Mouse (Mus musculus): ENCODE results near the gene Sardh. TPM values are rescaled to one million over a fixed set of nuclear protein-coding genes. Genes with fewer than 3 reads are reported as not detected.
A peak's percentile ranks its signal among the peaks of the same experiment; 100 is the strongest.

The Sardh gene
- polyA plus RNA-seq, 1 experiment: 4.7 TPM

DNA sequence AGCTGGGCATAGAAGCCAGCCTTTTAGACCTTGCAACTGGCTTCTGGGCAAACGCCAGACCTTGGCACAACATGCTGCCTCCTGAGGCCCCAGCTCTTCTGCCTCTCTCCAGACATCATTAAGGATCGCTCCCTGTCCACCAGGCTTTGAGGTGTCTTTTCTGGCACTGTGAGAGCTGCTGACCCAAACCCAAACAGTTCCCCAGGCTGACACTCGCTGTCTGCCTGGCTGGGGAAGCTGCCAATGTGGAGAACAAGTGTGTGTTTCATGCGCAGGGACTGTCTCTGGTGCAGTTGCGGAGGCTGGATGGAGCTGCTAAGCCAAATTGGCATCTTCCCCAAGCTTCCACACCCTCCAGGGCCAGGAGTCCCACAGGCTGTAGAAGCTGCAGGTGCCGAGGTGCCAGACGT, 25.1 kb downstream of the Sardh start:
- DNase-seq (ENCODE audit: low read depth): no peak
- TF ChIP-seq POLR2A (IDR thresholded peaks at IDR 0.05; ENCODE audit: borderline replicate concordance, extremely low read depth, insufficient read depth, insufficient read length, poor library complexity, severe bottlenecking) (no peak), CTCF (IDR thresholded peaks at IDR 0.05; ENCODE audit: borderline replicate concordance, extremely low read depth, insufficient read depth, insufficient read length) (no peak)

DNA sequence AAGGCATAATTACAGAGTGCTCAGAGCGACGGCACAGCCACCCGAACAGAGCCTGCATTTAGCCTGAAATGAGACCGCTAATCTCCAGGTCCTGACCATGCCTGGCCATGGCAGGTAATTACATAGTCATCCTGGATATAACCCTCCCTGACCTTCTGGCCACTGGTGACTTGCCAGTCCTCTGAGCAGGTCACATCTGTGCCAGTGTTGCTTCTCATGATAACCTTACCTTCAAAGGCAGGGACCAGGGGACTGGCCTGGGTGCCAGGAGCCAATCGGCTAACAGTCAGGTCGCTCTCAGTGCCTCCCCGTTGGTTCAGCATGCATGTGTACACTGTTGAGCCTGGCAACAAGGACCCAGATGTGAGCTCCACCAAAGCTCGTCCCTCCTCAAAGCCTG, 29.6 kb downstream of the Sardh start:
- no peak for DNase-seq (ENCODE audit: low read depth)
- TF ChIP-seq CTCF (IDR thresholded peaks at IDR 0.05; ENCODE audit: borderline replicate concordance, extremely low read depth, insufficient read depth, insufficient read length): no peak
- TF ChIP-seq POLR2A (IDR thresholded peaks at IDR 0.05; ENCODE audit: borderline replicate concordance, extremely low read depth, insufficient read depth, insufficient read length, poor library complexity, severe bottlenecking): no peak

- TF ChIP-seq POLR2A (IDR thresholded peaks at IDR 0.05; ENCODE audit: borderline replicate concordance, extremely low read depth, insufficient read depth, insufficient read length, poor library complexity, severe bottlenecking) (no peak), CTCF (IDR thresholded peaks at IDR 0.05; ENCODE audit: borderline replicate concordance, extremely low read depth, insufficient read depth, insufficient read length) (no peak)
- DNase-seq (ENCODE audit: low read depth): peak; percentile 56
These were observed 30.0 kb downstream of the Sardh start for GRCm38 (mm10) chr2:27218121-27218544.

GRCm38 (mm10) chr2:27215537-27215936, 32.6 kb downstream of the Sardh start:
- DNase-seq (ENCODE audit: low read depth): no peak
- TF ChIP-seq POLR2A (IDR thresholded peaks at IDR 0.05; ENCODE audit: borderline replicate concordance, extremely low read depth, insufficient read depth, insufficient read length, poor library complexity, severe bottlenecking): no peak
- no peak for TF ChIP-seq CTCF (IDR thresholded peaks at IDR 0.05; ENCODE audit: borderline replicate concordance, extremely low read depth, insufficient read depth, insufficient read length)

DNA sequence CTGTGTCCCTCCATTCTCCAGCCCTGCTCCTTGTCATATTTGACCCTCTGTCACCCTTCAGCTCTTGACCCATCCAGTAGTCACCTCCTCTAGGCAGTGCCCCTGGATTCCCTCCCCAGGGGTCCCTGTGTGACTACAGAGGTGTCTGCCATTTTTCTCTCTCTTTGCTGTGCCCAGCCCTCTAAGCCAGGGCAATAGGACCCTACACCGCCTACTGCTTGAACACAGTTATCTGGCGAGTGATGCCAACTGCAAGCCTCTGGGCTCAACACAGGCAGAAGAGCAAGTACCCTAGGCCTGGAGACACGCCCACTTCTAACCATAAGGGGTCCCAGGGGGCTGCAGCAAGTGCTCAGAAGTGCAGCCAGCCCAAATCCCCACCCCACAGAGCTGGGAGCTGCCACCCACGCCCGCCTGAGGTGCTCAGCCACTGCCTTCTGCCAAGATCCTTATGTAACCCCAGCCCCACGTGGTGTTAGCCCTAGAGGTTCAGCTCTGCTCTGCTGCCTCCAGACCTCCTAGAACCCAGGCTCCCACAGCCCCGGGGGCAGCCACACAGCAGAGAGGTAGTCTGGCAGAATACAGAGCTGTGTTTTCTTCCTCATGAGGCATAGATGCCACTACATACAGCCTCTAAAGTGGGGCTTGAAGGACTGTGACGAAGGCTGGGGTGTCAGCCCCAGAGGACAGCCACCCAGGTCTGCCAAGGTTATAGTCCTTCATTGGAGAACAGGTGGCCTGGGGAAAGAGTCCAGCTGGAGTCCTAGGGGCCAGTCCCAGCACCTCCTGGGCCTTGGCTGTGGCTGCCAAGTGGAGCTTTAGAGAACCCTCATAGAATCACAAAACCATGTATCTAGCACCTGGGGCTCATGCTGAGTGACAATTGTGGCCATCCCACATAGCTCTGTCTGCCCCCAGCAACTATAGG, 35.9 kb downstream of the Sardh start:
- TF ChIP-seq POLR2A (IDR thresholded peaks at IDR 0.05; ENCODE audit: borderline replicate concordance, extremely low read depth, insufficient read depth, insufficient read length, poor library complexity, severe bottlenecking): no peak
- DNase-seq (ENCODE audit: low read depth): no peak

DNA sequence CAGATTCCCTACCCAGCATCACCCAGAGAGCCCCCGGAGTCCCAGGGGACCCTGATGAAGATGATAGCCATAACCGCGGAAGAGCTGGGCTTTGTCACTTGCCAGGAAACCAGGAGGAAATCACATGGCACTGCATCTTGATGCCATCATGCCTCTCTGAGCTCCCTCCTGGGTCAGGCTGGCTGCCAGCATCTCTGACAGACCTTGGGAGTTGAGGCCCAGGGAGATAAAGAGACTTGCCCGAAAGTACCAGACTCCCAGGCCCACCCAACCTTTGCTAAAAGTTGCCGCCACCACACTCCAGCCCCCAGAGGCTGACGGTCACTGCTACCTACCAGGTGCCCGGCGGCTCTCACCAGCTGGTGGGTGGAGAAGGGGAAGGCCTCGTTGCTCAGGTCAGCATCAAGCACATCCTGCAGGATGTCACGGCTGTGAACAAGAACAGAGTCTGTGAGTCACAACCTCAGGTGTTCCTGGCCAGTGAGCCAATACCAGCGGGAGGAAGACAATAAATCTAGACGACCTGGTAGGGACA, 37.4 kb downstream of the Sardh start:
- DNase-seq (ENCODE audit: low read depth): no peak
- TF ChIP-seq POLR2A (IDR thresholded peaks at IDR 0.05; ENCODE audit: borderline replicate concordance, extremely low read depth, insufficient read depth, insufficient read length, poor library complexity, severe bottlenecking) (no peak), CTCF (IDR thresholded peaks at IDR 0.05; ENCODE audit: borderline replicate concordance, extremely low read depth, insufficient read depth, insufficient read length) (no peak)

DNA sequence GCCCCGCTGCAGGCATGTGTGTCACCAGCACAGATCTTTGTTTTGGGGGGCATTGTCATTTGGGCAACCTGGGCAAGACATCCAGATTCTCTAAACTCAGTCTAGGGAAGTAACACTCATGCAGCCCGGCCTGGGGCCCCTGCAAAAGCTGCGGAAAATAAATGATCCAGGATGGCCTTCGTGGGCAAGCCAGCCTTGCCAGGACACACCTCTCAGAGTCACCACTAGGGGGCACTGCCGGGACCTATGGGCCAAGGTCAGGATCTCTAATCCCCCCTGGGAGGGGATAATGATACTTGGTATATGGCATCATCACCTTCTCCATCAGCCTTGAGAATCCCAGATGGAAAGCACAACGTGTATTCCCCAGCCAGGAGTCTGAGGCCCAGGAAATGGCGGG, 37.9 kb downstream of the Sardh start:
- peak; percentile 26 for DNase-seq (ENCODE audit: low read depth)
- no peak for TF ChIP-seq POLR2A (IDR thresholded peaks at IDR 0.05; ENCODE audit: borderline replicate concordance, extremely low read depth, insufficient read depth, insufficient read length, poor library complexity, severe bottlenecking)
- peak; percentile 64 for TF ChIP-seq CTCF (IDR thresholded peaks at IDR 0.05; ENCODE audit: borderline replicate concordance, extremely low read depth, insufficient read depth, insufficient read length)

DNA sequence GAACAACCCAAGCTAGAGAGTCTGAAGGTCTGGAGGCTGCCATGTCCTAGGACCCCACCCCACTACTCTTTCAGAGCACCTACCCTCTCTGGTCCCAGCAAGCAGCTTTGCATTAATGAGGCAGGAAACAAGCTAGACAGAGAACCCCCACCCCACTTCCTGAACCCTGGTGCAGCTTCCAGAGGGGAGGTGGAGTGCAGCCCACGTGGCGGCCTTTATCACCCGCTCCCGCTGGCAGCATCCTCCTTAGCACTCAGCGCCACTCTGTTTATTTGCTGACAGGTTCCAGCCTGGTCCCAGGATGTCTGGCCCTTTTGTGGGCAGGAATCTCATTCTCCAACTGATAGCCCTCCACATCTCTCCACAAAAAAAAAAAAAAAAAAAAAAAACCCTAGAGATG, 38.3 kb downstream of the Sardh start:
- TF ChIP-seq CTCF (IDR thresholded peaks at IDR 0.05; ENCODE audit: borderline replicate concordance, extremely low read depth, insufficient read depth, insufficient read length): no peak
- no peak for TF ChIP-seq POLR2A (IDR thresholded peaks at IDR 0.05; ENCODE audit: borderline replicate concordance, extremely low read depth, insufficient read depth, insufficient read length, poor library complexity, severe bottlenecking)
- peak; percentile 14 for DNase-seq (ENCODE audit: low read depth)

GRCm38 (mm10) chr2:27209370-27209769, 38.8 kb downstream of the Sardh start:
- TF ChIP-seq POLR2A (IDR thresholded peaks at IDR 0.05; ENCODE audit: borderline replicate concordance, extremely low read depth, insufficient read depth, insufficient read length, poor library complexity, severe bottlenecking): no peak
- no peak for TF ChIP-seq CTCF (IDR thresholded peaks at IDR 0.05; ENCODE audit: borderline replicate concordance, extremely low read depth, insufficient read depth, insufficient read length)
- no peak for DNase-seq (ENCODE audit: low read depth)

GRCm38 (mm10) chr2:27207126-27207525, 41.0 kb downstream of the Sardh start:
- no peak for DNase-seq (ENCODE audit: low read depth)
- no peak for TF ChIP-seq POLR2A (IDR thresholded peaks at IDR 0.05; ENCODE audit: borderline replicate concordance, extremely low read depth, insufficient read depth, insufficient read length, poor library complexity, severe bottlenecking)
- TF ChIP-seq CTCF (IDR thresholded peaks at IDR 0.05; ENCODE audit: borderline replicate concordance, extremely low read depth, insufficient read depth, insufficient read length): no peak

- DNase-seq (ENCODE audit: low read depth): no peak
- TF ChIP-seq CTCF (IDR thresholded peaks at IDR 0.05; ENCODE audit: borderline replicate concordance, extremely low read depth, insufficient read depth, insufficient read length) (no peak), POLR2A (IDR thresholded peaks at IDR 0.05; ENCODE audit: borderline replicate concordance, extremely low read depth, insufficient read depth, insufficient read length, poor library complexity, severe bottlenecking) (no peak)
These were observed 41.9 kb downstream of the Sardh start for GRCm38 (mm10) chr2:27206128-27206797.

Data from brain, embryonic 14.5 days (tissue).